Mouse (Mus musculus) urinary bladder, postnatal 4 days (tissue): ENCODE measurements around the gene Nlrp9b.
"Not testable (repeated sequence)": the region's sequence is repeated elsewhere in the genome, so short reads cannot be mapped to it uniquely, and the experiment has no call there.

Source experiments
- DNase-seq, 2 experiments: peaks; one replicate each; pipeline ENCODE4 v3.0.0; 2021 to 2022; ENCODE audit warnings: low spot score in 2 of 2

Gene Nlrp9b

DNA sequence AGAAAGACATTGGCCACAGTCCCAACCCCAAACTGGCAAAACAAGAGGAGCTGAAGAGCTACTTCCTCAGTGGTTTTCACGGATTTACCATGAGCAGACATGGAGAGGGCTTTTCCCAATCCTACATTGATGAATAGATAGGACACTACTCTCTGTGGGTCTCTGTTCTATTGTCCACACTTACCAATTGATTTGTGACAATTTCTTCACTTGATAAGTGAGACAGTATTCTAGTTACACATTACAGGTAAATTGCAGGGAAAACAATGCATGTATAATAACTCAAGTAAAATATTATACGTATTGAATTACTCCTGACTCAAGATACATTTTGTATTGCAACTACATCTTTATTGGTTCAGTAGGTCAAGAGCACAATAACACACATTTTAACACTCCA, 131.2 kb downstream of the Nlrp9b start, which contains the start of gene Gm16442:
Gm16442 (minus strand) TSS at position 101 of the 400 bp plus-strand sequence.
- not testable (repeated sequence) for DNase-seq
